Mouse (Mus musculus) liver, postnatal 0 days (tissue): ENCODE measurements around the gene Hsdl1.

Experiments
- CTCF ChIP-seq: sonication (generic); IDR thresholded peaks from 2 replicates; pipeline ENCODE4 v1.5.1; 2016; ENCODE audit warnings: antibody characterized with exemption, low read depth
- EP300 ChIP-seq: IDR thresholded peaks from 2 replicates; pipeline ENCODE4 v1.6.1; 2016; ENCODE audit warnings: antibody characterized with exemption, low read depth, mild to moderate bottlenecking

GRCm38 (mm10) chr8:119515767-119516166 lies 59.2 kb downstream of the Hsdl1 start:
- TF ChIP-seq CTCF = no peak
- no peak for TF ChIP-seq EP300
